Mouse (Mus musculus) urinary bladder, postnatal 4 days (tissue): ENCODE measurements around the gene Gm20696.

Experiments used
- DNase-seq, 2 experiments: peaks; one replicate each; pipeline ENCODE4 v3.0.0; 2021 to 2022; ENCODE audit warnings: low spot score in 2 of 2

Gene Gm20696

GRCm38 (mm10) chr6:99521038-99521640 is 145.5 kb downstream of the Gm20696 start:
- DNase-seq, result peak; percentile 56 to 71

- DNase-seq, result no peak
These were observed 145.9 kb downstream of the Gm20696 start for GRCm38 (mm10) chr6:99520676-99521037.

DNA sequence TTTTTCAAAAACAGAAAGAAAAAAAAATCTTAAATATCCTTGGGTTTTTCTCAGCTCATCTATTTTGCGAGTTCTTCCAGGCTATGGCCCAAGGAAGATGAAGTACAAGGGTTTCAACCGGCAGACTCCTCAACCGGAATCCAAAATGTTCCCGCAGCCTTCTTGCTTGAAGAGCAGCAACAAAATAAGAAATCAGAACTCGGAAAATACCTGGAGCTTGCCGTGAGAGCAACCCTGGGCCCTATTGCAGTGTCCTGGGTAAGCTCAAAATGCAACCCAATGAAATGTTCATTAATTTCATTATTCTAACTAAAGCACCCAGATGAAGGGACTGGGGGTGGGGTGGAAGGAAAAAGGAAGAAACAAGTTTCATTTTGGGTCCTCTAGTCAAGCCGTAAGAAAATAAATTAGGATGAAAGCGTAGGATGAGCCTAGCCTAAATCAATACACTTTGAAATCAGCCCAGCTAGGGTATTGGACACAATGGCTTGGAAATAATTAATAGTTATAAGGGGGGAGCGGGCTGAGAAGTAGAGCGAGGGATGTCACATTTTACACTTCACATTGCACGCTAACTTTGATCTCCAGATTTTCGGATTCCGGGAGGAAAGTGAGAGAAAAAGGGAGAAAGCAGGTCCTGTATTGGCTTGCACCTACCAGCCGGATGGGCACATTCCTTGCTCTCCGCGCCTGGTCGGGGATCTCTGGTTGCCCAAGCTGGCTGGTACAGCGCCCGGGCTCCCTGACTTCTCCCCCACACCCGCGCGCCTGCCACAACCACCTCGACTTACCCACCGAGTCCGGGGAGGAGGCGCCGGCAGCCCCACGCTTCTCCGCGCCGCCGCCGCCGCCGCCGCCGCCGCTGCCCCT is 146.6 kb downstream of the Gm20696 start:
- peak in 1 of 2 experiments; percentile 26 for DNase-seq

GRCm38 (mm10) chr6:99519052-99519451 is 147.5 kb downstream of the Gm20696 start:
- no peak for DNase-seq

GRCm38 (mm10) chr6:99515667-99516199 is 150.9 kb downstream of the Gm20696 start:
- no peak for DNase-seq

- DNase-seq, result no peak
These were observed 154.7 kb downstream of the Gm20696 start for GRCm38 (mm10) chr6:99511862-99512261.

DNA sequence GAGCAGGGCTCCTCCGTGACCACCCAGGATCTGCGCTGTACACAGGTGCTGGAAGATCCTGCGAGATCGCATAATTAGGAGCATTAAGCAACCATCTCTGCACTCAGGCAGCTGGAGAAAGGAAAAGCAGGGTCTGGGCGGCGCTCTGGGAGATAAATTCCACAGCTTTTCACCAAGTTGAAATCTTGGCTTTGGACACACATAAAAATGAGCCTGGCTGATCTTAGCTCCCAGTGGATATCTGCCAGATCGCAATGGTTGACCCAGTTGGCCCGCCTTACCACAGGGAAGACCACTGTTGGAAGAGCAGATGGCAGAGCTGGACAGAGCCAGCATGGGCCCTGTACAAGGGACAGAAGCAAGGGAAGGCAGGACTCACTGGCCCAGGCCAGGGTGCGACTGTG is 157.4 kb downstream of the Gm20696 start:
- DNase-seq, result peak in 1 of 2 experiments; percentile 35

- no peak for DNase-seq
These were observed 159.8 kb downstream of the Gm20696 start for GRCm38 (mm10) chr6:99506816-99507215.

DNA sequence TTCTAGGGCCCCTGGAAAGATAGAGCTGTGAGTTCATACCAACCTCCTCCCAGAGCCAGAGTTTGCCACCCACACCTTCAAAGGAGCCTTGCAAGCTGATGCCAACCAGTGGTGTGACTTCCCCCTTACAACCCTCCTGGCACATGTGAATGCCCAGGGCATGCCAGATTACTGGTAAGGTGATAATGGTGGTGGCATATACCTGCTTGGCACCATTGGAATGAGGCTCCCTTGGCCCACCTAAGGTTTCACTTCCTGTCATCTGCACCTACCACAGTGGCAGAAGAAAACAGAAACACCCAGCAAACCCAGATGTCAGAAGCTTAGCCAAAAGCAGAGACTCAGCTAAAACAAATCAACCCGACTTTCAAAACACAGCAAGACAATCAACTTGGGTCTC is 162.9 kb downstream of the Gm20696 start:
- DNase-seq, result no peak

- no peak for DNase-seq
These were observed 163.9 kb downstream of the Gm20696 start for GRCm38 (mm10) chr6:99502727-99503126.

DNA sequence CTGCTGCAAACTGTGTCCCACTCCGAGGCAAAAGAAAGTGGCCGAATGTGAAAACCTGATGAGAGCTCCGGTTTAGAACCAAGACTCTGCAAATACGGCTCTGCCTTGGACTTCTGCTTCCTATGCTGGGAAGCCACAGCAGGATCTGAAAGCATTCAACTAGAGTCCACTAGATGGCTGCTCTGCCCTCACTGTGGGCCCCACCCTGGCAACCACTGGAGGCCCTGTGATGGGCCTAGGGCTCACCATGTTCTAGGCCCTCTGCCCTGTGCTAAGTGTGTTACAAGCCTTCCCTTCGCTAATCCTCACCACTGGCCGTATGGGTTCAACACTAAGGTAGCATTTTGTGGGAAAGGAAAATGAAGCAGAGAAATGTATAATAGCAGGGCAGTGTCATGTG is 164.3 kb downstream of the Gm20696 start:
- DNase-seq, result no peak

DNA sequence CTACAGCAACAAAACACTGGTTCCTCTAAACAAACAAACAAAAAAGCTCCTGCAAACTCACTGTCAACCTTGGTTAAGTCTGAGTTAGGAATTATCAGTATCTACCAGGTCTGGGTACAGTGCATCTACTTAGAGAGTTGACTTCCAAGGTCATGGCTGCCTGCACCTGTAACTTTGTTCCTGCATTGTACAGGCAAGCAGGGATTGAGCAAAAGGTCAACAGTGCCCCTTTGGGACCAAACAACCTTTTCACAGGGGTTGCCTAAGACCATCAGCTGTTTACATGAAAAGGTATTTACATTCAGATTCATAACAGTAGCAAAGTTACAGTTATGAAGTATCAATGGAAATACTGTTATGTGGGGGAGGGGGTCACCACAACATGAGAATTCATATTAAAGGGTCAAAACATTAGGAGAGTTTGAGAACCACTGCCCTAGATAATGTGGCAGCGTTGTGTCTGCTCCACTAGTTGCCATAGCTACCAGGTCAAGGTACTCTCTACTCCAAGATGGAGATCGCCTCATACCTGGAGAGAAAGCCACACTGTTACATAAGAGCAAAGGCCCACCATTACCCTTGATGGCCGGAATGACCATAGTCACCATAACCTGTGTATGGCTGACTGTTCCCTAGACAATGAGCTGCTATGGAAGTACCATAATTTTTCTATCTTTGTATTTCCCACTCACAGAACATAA is 165.9 kb downstream of the Gm20696 start:
- no peak for DNase-seq

GRCm38 (mm10) chr6:99498082-99498481 is 168.5 kb downstream of the Gm20696 start:
- DNase-seq, result no peak

GRCm38 (mm10) chr6:99496114-99496513 is 170.5 kb downstream of the Gm20696 start:
- no peak for DNase-seq

- no peak for DNase-seq
These were observed 173.7 kb downstream of the Gm20696 start for GRCm38 (mm10) chr6:99492937-99493336.

- no peak for DNase-seq
These were observed 174.5 kb downstream of the Gm20696 start for GRCm38 (mm10) chr6:99491979-99492544.

DNA sequence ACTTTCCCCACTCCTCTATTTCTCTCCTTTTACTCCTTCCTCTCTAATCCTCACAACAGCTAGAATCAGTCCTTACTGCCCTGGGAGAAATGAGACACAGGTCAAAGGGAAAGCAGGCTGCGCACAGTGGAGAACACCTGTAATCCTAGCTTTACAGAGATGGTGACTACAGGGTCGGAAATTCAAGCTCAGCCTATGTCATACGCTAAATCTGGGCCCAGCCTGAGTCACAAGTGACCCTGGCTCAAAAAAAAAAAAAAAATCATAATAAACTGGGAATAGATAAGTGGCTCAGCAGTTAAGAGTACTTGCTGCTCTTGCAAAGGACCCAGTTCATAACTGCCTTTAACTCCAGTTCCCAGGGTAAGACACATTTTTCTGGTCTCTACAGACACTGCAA is 175.5 kb downstream of the Gm20696 start:
- DNase-seq, result no peak

DNA sequence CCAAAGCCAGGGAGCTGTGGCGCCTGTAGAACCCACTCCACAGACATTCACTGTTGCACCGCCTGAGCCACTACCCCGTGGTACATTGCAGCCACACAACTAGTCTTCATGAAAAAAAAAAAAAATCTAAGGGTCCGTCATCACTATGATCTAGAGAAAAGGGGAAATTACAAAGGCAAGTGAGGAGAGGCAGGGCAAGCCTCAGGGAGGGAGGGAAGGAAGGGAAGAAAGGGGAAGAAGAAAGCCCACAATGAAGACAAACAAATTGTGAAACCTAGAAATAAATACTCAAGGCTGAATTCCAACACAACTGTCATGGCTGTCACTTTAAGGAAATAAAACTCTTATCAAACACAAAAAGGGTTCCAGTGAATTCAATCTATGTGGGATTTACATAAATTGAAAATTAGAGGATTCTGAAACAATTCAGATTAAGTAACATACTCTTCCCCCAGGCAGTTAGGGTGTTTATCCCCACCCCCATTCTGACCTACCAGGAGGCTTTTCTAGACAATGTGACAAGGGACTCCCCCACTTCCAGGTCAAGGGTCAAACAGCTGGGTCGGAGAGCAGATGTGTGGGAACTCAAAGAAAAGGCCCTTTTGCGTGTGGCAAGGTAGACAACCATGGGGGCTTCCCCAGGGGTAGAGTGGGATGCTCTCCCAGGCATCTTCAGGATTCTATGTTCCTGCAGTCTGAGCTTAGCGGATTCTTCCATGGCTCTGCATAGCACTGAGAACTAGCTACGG is 176.5 kb downstream of the Gm20696 start:
- no peak for DNase-seq

DNA sequence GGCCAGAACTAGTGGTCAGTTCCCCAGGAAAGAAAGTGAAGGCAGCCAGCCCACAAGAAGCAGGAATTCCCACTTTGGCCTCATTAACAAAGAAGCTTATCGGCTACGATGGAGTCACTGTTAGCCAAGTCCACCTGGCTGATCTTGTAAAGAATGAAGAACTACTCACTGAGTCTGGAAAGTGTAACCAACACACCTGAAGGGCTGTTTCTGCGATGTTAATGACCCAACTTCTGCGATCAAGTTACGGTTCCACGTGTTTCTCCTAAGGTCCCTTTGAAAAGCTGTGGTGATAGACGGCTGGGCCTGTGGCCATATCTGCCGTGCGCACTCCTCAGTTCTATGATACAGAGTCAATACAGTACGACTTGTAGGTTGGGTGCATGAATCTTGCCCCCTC is 177.2 kb downstream of the Gm20696 start:
- DNase-seq, result no peak

DNA sequence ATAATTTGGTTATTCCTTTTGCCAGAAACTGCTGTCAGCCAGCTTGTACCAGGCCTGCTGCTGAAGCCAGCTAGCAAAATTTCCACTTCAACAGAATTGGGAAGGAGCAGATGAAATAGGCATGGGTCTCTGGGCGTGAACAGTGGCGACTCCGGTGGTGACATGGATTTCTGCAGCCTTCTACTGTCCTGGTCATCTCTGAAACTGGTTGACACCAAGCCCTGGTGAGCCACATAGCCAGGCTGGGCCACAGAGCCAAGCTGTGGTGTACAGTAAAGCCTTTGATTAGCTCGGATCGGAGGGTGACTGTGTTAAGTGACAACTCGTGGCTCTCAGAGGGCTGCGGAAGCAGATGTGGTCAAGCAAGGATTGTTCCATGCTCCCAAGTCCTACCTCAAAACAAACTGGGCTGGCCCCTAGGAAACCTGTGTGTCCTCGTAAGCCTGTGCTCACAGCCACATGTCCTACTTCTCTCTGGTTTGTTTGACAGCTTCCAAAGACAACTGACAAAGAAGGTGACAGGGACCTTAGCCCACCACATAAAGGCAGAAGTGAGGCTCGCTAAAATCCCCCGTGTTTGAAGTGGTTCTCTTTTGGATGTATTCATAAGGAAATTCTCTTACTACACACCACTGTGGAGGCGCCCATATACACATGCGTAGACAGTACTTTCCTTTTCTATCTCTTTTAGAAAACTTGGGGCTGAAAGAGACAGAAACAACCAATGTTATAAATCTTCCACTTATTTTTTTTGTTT is 180.5 kb downstream of the Gm20696 start:
- no peak for DNase-seq
